ENCODE assay signal across 8 mouse cellular contexts in genomic region chr3:152266036-152266421, GRCm38 (mm10). TPM values are rescaled to one million over a fixed set of nuclear protein-coding genes. Genes with fewer than 3 reads are reported as not detected.
DNase-seq lines count a peak whose midpoint lies in the region; ATAC-seq lines count a peak whose summit lies in the region.

Gene Nexn (minus strand): TSS chr3:152266350.

- peaks cover 29% of the 10 kb centered on the region for H3K27me3 ChIP-seq in limb, embryonic 12.5 days
- no peaks in the 10 kb centered on the region; the same call in 1 of the 2 replicates for H3K27me3 ChIP-seq in stomach, embryonic 15.5 days (replicated peaks)

- WGBS in limb, embryonic 12.5 days, result 3% methylated on average over 13 of the region's 13 CpGs
- WGBS in stomach, embryonic 15.5 days, result 5% methylated on average over 13 of the region's 13 CpGs

- H3K9me3 ChIP-seq in limb, embryonic 12.5 days, result no peaks in the 10 kb centered on the region
- no peaks in the 10 kb centered on the region for H3K9me3 ChIP-seq in stomach, embryonic 15.5 days

- peaks cover 21% of the 10 kb centered on the region for H3K4me1 ChIP-seq in limb, embryonic 12.5 days (replicated peaks)
- 0 out of 2 replicates have a peak, but pooled peaks cover 11% of the 10 kb centered on the region for H3K4me1 ChIP-seq in stomach, embryonic 15.5 days

- peak within 1 kb of the TSS; percentile 94 for H3K4me2 ChIP-seq in limb, embryonic 12.5 days
- peak within 1 kb of the TSS; percentile 91 for H3K4me2 ChIP-seq in stomach, embryonic 15.5 days

- H3K4me3 ChIP-seq in limb, embryonic 12.5 days (replicated peaks), result peak within 1 kb of the TSS; percentile 62
- peak within 1 kb of the TSS; percentile 54 for H3K4me3 ChIP-seq in stomach, embryonic 15.5 days (replicated peaks)

- 0 out of 2 replicates have a peak, but pooled peaks have one; percentile 46 for ATAC-seq in limb, embryonic 12.5 days (ENCODE audit: insufficient number of reproducible peaks, insufficient read depth, low FRiP score, low TSS enrichment, low read depth)
- ATAC-seq in stomach, embryonic 15.5 days (ENCODE audit: insufficient read depth, low FRiP score, low read depth), result peak; percentile 42; the same call in 1 of the 2 replicates

- DNase-seq in urinary bladder, adult 2 months (ENCODE audit: low spot score), result no peak
- no peak for DNase-seq in urinary bladder, adult 18-20 months (ENCODE audit: low spot score in 2 of 2)
- peak in 1 of 2 experiments; percentile 33 for DNase-seq in gastrocnemius, postnatal 4 days (ENCODE audit: low spot score in 2 of 2)
- DNase-seq in layer of hippocampus, postnatal 10 days (ENCODE audit: low spot score in 2 of 2), result no peak
- no peak for DNase-seq in right cerebral cortex, adult 18-20 months
- no peak for DNase-seq in cerebellum, postnatal 36 days

- H3K9ac ChIP-seq in limb, embryonic 12.5 days (replicated peaks), result peak within 1 kb of the TSS; percentile 82
- H3K9ac ChIP-seq in stomach, embryonic 15.5 days, result peak within 1 kb of the TSS; percentile 37

- no peaks in the 10 kb centered on the region for H3K36me3 ChIP-seq in limb, embryonic 12.5 days
- no peaks in the 10 kb centered on the region for H3K36me3 ChIP-seq in stomach, embryonic 15.5 days

- peak within 1 kb of the TSS; percentile 88 for H3K27ac ChIP-seq in limb, embryonic 12.5 days
- peak within 1 kb of the TSS; percentile 73 for H3K27ac ChIP-seq in stomach, embryonic 15.5 days

RNA-seq across cellular contexts. Expression of gene Nexn, which starts in this region (rescaled TPM):
- 12.7 and 38.4 TPM in 2 replicates for polyA plus RNA-seq in urinary bladder, adult 2 months (2012; rRNA removed)
- total RNA-seq in gastrocnemius, postnatal 4 days (2021), result 100 to 1,000 TPM; 201 to 279 TPM
- polyA plus RNA-seq in limb, embryonic 12.5 days (2016; fragmentation: Nextera tagmentation; extraction: Ambion mirVana), result 14.0 and 17.0 TPM in 2 replicates
- 35.8 and 37.5 TPM in 2 replicates for polyA plus RNA-seq in stomach, embryonic 15.5 days (2015; fragmentation: Nextera tagmentation; extraction: Ambion mirVana)
- 1 to 10 TPM in 1 of 2 experiments, under 1 TPM in 1; 0.87 to 1.0 TPM for total RNA-seq in layer of hippocampus, postnatal 10 days (2021)

Comparison
In these comparisons a context has a peak if more than half of its experiments do, and no peak if none do; other contexts are left out.
1. RNA of gene Nexn (total RNA-seq): 201 to 279 TPM in gastrocnemius, postnatal 4 days; 0.87 to 1.0 TPM in layer of hippocampus, postnatal 10 days; every median in the first group is over 10 times any median in the second.